Mouse (Mus musculus): ENCODE data around the gene Tas2r107.
"Not testable (repeated sequence)": the region's sequence is repeated elsewhere in the genome, so short reads cannot be mapped to it uniquely, and the experiment has no call there.

The Tas2r107 gene

GRCm38 (mm10) chr6:131660049-131660448 is at the start of gene Tas2r107:
Gene Tas2r107 (minus strand): TSS chr6:131660149.
- no peak for DNase-seq (ENCODE audit: low spot score)

DNA sequence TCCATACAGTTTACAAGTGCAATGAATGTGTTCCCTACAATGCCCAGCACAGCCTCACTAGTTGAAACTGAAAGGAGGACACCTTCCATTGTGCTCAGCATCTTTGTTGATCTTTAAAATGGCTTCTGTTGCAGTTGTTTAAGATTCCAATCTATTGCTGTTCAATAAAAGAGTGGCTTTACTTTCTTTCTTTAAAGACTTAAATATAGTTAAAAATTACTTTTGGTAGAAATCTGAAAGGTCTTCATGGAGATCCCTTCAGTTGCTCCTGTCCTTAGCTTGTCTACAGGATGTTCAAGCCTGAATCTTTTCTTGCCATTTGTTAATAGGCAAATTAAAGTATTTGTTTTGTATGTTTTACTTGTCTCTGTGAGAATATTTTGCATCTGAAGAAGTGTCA is 30.0 kb upstream of the Tas2r107 start, which contains the start of gene Tas2r114:
TSS of gene Tas2r114 (minus strand) at position 101 of the 400 bp plus-strand sequence.
- no peak for DNase-seq (ENCODE audit: low spot score)

DNA sequence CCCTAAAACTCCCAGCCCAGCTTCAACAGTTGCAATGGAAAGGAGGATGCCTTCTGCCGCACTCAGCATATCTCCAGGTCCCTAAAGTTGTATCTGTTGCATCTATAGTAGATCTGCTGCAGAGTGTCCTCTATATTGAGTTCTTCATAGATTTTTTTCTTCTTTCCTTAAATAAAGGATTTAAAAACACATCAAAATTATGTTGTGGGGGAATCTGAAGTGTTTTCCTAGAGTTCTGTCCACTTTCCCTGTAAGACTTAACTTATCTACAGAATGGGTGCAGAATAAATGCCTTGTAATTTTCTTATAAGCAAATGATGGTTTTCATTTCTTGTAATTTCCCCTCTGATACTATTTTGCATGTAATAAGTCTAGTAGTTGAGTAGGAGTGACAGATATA is 27.4 kb upstream of the Tas2r107 start, which contains the start of gene Tas2r105:
TSS of gene Tas2r105 (minus strand) at position 101 of the 400 bp plus-strand sequence.
- no peak for DNase-seq (ENCODE audit: low spot score)

DNA sequence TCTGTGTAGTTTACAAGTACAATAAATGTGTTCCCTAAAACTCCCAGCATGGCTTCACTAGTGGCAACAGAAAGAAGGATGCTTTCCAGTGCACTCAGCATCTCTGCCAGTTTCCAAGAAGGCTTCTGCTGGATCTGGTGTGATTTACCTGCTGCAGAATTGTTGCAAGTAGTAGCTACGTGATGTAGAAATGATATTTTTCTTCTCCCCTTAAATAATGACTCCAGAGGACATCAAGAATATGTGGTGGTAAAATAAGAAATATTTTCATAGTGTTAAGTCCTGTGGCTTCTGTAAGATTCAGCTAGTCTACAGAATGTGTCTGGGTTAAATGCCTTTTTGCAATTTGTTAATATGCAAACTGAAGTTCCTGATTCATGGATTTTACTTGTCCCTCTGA is 25.7 kb upstream of the Tas2r107 start, which contains the start of gene Tas2r104:
TSS of gene Tas2r104 (minus strand) at position 101 of the 400 bp plus-strand sequence.
- DNase-seq (ENCODE audit: low spot score), result no peak

DNA sequence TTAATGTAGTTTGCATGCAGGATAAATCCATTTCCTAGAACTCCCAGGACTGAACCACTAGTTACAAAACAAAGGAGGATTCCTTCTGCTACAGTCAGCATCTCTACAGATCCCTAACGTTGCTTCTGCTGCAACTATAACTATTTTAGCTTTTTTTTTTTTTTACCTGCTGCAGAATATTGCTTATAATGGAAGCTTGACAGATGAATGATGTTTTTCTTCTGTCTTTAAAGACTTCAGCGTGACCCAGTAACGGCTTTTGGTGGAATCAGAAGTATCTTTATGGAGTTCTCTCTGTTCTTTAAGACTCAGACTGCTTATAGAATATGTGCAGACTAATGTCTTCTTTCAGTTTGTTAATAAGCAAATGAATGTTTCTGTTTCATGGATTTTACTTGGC is 18.8 kb upstream of the Tas2r107 start, which contains the start of gene Tas2r106:
TSS of gene Tas2r106 (minus strand) at position 101 of the 400 bp plus-strand sequence.
- DNase-seq (ENCODE audit: low spot score), result no peak

- DNase-seq (ENCODE audit: low spot score), result no peak
Measured at GRCm38 (mm10) chr6:131630812-131631211, 29.1 kb downstream of the Tas2r107 start, which contains the start of gene Tas2r130. Gene Tas2r130 (minus strand): TSS chr6:131630912.

GRCm38 (mm10) chr6:131609956-131610355 is 50.0 kb downstream of the Tas2r107 start:
- not testable (repeated sequence) for DNase-seq (ENCODE audit: low spot score)
